Mouse (Mus musculus) cortical plate, adult 2 months (tissue): ENCODE measurements around the gene Rasl10b.

Experiments
- CTCF ChIP-seq: fragments of 200-500 bp; IDR thresholded peaks from 2 replicates; pipeline ENCODE4 v1.5.1; 2011; ENCODE audit warnings: mild to moderate bottlenecking, control low read depth, low read length; ENCODE audit not compliant: insufficient read depth; ENCODE audit errors: extremely low read depth
- POLR2A ChIP-seq: fragments of 200-500 bp; IDR thresholded peaks from 2 replicates; pipeline ENCODE4 v1.6.1; 2011; ENCODE audit warnings: mild to moderate bottlenecking, low read length, control low read depth; ENCODE audit not compliant: insufficient read depth; ENCODE audit errors: extremely low read depth

DNA sequence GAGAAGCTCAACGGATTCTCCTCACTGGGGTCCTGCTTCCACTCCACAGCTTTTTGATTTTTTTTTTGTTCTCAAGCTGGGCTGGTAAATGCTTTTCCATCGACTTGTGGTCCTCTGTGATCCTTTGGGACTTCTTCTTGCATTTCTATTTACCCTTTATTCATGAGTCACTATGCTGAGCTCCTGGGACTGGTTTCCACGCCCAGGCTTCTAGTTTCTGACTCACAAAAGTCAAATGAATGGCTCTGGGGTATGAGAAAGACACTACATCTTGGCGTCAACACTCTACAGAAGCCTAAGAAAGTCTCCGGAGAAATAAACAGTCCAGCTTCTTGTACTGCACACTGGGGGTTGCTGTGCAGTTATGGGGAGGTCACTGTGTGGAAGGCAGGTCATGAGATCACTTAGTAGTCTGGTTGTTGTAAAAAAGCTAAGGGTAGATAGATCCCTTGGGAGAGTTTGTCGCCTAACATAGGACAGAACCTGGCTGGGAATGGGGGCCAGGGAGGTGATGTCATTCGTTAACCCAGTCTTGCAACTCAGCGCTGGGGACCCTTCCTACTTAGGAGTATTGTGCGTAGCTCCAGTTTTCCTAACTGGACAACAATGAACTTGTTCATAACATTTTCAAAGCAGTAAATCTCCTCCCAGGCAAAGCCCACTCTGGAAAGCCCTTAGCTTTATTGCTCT lies 49.1 kb downstream of the Rasl10b start:
- TF ChIP-seq CTCF (no peak), POLR2A (no peak)
